Mouse (Mus musculus) v-Abl transformed pro-B cells (cell line): ENCODE results near the gene Acot10.
"Not testable (repeated sequence)": the region's sequence is repeated elsewhere in the genome, so short reads cannot be mapped to it uniquely, and the experiment has no call there.

Source experiments
- in situ Hi-C, 2 experiments: fragments of 400-800 bp; cut with MboI; formaldehyde crosslinking; loops; one replicate each; pipeline ENCODE4 v1.15.1; 2025; ENCODE audit not compliant: unreplicated experiment in 2 of 2

The Acot10 gene

DNA sequence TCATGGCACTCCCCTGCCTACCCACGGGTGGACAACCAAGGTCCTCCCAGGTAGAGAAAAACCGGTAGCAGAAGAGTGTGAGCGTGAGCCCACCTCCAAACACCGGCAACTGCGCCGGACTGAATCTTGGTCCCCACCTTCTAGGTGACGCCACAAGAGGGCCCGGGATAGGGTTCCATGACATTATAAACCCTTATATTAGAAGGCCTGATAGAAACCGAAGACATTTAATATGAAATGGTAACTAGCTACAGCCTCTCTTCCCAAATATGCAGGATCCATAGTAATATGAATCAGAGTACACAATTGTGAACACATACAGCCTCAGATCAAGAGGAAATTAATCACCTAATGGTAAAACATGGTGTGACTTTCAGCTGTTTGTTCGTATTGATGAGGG, at the start of gene Acot10:
Gene Acot10, minus strand, starts transcription at position 101 of the 400 bp plus-strand sequence.
- in situ Hi-C loops = no loop called here

DNA sequence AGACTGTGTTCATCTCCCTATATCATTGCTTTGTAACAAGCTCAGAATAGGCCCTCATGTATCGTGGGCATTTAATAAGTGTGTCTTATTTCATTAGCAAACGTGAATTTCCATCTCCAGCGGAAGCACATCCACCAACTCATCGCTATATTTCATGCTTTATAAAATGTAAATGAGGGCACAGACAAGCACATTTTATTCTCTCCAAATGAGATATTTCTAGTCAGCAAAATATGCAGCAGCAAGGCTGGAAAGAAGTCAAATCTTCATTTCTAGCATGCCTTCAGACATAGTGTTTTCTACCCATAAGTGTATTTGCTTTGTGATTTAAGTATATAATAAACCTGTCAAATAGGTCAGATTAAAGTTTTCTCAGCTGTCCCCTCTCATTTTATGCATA, 45.3 kb upstream of the Acot10 start:
- in situ Hi-C loops = no loop called here

GRCm38 (mm10) chr15:20696229-20696628, 29.7 kb upstream of the Acot10 start:
- in situ Hi-C loops = no loop called here

GRCm38 (mm10) chr15:20684200-20684599, 17.6 kb upstream of the Acot10 start:
- in situ Hi-C loops = no loop called here

DNA sequence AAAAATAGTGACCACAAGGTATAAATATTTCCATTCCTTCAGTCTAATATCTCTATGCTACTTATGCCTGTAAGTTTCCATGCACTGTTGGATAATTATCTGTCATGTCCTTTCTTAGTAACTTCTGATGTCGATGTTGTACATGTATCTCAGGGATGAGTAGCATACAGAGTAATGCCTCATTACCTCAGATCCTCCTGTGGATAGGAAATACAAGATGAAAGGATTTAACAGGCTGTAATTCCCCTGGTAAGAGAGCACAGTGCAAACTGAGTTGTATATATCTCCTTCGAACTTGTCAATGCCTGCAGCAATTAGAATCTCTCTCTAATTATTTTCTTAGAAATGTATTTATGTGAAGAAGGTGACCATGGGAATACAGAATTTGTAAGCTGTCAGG, 16.2 kb upstream of the Acot10 start:
- in situ Hi-C loops = no loop called here

DNA sequence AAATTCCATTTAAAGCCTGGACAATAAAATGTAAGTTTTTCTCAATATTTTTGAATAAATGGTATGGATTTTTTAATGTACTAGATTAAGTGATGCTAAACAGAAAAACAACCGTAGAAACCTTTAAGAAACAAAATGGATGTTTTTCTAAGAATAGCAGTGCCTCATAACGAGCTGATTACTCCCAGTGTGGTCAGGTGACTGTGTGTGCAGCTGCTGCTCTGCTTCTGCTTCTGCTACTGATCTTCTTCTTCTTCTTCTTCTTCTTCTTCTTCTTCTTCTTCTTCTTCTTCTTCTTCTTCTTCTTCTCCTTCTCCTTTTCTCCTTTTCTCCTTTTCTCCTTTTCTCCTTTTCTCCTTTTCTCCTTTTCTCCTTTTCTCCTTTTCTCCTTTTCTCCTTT, 3.0 kb upstream of the Acot10 start:
- in situ Hi-C loops = not testable (repeated sequence)

GRCm38 (mm10) chr15:20667989-20668388, 1.4 kb upstream of the Acot10 start:
- in situ Hi-C loops = no loop called here

- in situ Hi-C loops = no loop called here
Measured at GRCm38 (mm10) chr15:20667350-20667749, 800 bp upstream of the Acot10 start.

DNA sequence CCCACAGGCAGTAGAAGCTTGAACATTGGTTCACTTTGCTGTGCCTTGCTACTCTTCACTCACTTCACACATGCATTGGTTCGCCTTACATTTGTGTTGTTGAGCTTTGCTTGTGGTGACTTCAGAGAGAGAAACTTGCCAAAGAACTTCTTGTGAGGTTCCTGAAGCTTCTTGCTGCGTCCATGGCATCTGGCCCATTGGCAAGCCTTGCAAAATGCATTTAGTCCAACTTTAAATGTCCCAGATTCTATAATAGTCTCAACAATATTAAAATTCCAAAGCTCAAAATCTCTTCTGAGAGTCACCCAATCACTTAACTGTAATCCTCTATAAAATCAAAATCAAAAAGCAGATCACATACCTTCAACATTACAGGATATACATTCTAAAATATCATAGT, 6.3 kb downstream of the Acot10 start:
- in situ Hi-C loops = no loop called here

GRCm38 (mm10) chr15:20642905-20643414, 23.6 kb downstream of the Acot10 start:
- in situ Hi-C loops = no loop called here

- in situ Hi-C loops = no loop called here
Measured at GRCm38 (mm10) chr15:20639155-20639554, 27.4 kb downstream of the Acot10 start.

- in situ Hi-C loops = no loop called here
Measured at GRCm38 (mm10) chr15:20634593-20634992, 32.0 kb downstream of the Acot10 start.
